Mouse (Mus musculus) adrenal gland, adult 18-20 months (tissue): ENCODE data around the gene Gm10644. TPM values are rescaled to one million over a fixed set of nuclear protein-coding genes. Genes with fewer than 3 reads are reported as not detected.
"Not testable (repeated sequence)": the region's sequence is repeated elsewhere in the genome, so short reads cannot be mapped to it uniquely, and the experiment has no call there.

Experiments used
- DNase-seq, 2 experiments: peaks; one replicate each; pipeline ENCODE4 v3.0.0; 2021 to 2022; ENCODE audit warnings: low spot score in 2 of 2
- long read RNA-seq, 2 experiments: library from polyadenylated mRNA; stranded (forward); transcript quantifications; one replicate each; pipeline ENCODE4 v2.0.0; 2021
- total RNA-seq, 2 experiments: library from RNA; stranded (reverse); gene quantifications; 1 replicate in 1 of 2; 2 replicates in 1 of 2; pipeline ENCODE4 v1.2.3; 2021

Gm10644 gene
- total RNA-seq: 1 to 10 TPM; 1.2 to 1.7 TPM
- long read RNA-seq, experiment 1: 0 reads
- long read RNA-seq, experiment 2: 0 reads

- peak; percentile 87 to 89 for DNase-seq
Measured at GRCm38 (mm10) chr8:83955106-83955957, at the start of gene Gm10644, which contains the start of gene Asf1b. TSS of gene Gm10644 (minus strand) at chr8:83955205. TSS of gene Asf1b (plus strand) at chr8:83955507.

GRCm38 (mm10) chr8:84004533-84005201 is 49.7 kb upstream of the Gm10644 start:
- DNase-seq: peak; percentile 89 to 94

GRCm38 (mm10) chr8:84003612-84004246 is 48.7 kb upstream of the Gm10644 start:
- DNase-seq: no peak

GRCm38 (mm10) chr8:84002957-84003611 is 48.1 kb upstream of the Gm10644 start:
- DNase-seq: no peak

GRCm38 (mm10) chr8:84001281-84002000 is 46.4 kb upstream of the Gm10644 start, which contains the start of gene 1700067K01Rik:
TSS of gene 1700067K01Rik (plus strand) at chr8:84001502.
- DNase-seq: no peak

GRCm38 (mm10) chr8:83999825-84000224 is 44.8 kb upstream of the Gm10644 start:
- no peak for DNase-seq

GRCm38 (mm10) chr8:83999057-83999705 is 44.2 kb upstream of the Gm10644 start:
- no peak for DNase-seq

GRCm38 (mm10) chr8:83998231-83999056 is 43.4 kb upstream of the Gm10644 start:
- peak; percentile 56 to 61 for DNase-seq

- peak; percentile 47 to 64 for DNase-seq
Measured at GRCm38 (mm10) chr8:83997511-83998141, 42.6 kb upstream of the Gm10644 start, which contains the start of gene Samd1. TSS of gene Samd1 (plus strand) at chr8:83997672.

GRCm38 (mm10) chr8:83996567-83997505 is 41.8 kb upstream of the Gm10644 start:
- DNase-seq: peak; percentile 89 to 91

- DNase-seq: no peak
Measured at GRCm38 (mm10) chr8:83995973-83996372, 41.0 kb upstream of the Gm10644 start.

- DNase-seq: no peak
Measured at GRCm38 (mm10) chr8:83994030-83994429, 39.0 kb upstream of the Gm10644 start.

GRCm38 (mm10) chr8:83992488-83992887 is 37.5 kb upstream of the Gm10644 start:
- DNase-seq: no peak

GRCm38 (mm10) chr8:83990170-83990569 is 35.2 kb upstream of the Gm10644 start:
- DNase-seq: no peak

GRCm38 (mm10) chr8:83989243-83989642 is 34.2 kb upstream of the Gm10644 start:
- no peak for DNase-seq

GRCm38 (mm10) chr8:83983222-83983621 is 28.2 kb upstream of the Gm10644 start:
- not testable (repeated sequence) for DNase-seq

GRCm38 (mm10) chr8:83982449-83982848 is 27.4 kb upstream of the Gm10644 start:
- DNase-seq: no peak
